Mouse (Mus musculus): ENCODE measurements at regions not wholly inside any gene's neighbourhood (a gene's known extent, or its start where the extent isn't known, plus 50 kb on each side); places are given as distances from the start of the nearest gene placed in this dataset.

DNA sequence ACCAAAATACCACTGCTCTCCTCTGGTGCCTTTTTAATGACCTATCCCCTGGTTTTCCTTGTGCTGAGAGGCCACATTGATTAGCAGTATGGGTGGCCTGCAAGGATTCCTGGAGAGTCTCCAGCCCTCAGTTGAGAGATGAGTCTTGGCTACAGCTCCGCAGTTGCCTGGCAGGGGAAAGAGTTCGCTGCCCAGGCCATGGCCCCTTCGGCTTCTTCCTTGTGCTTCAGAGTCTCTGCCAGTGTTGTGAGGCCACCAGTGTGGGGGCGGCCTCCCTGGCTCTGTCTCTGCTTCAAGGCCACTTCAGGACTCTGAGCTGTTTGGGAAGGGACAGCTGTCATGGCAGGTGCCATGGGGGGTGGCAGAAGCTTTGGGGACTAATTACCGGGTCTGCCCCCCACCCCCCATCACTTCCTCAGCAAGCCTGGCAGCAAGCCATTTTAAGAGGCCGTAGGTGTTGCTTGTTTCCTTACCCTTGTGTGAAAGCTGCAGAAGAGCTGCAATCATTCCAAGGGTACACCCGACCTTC is 85.8 kb upstream of the Gria1 start:
- no peak for DNase-seq (ENCODE audit: low read depth, low spot score)

DNA sequence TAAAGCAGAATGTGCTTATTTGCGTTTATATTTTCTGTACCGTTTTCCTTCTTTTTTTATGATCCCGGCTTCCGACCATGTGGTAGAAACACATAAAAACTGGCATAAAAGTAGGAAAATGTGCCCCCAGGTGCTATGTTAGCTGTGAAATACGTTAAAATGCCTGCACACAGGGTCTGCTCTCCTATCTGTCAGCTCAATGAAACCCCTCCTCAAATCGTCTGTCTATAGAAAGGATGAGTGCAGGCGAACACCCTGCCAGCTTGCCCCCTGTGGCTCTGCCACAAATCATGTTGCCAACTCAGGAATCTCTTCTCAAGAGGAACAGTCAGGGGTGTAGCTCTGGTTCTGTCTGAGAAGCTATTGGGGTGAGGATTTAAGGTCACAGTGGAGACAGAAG is 78.4 kb upstream of the Gria1 start:
- DNase-seq (ENCODE audit: low read depth, low spot score): no peak

DNA sequence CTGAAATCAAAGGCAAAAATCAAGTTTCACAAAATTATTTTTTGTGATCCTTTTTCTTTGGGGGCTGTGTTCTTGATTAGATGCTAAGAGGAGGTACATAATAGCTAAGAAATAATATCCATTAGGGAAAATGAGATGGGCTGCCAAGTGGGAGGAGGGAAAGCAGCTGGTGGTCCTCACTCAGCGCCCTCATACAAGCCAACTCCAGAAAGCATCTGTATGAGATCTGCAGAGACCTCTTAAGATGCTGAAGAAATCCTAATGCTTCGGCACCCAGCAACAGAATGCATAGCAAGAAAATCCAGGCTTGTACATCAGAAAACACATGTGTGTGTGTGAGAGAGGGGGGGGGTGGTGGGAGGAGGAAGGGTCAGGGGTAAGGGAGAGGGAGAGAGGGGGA is 58.8 kb upstream of the Gria1 start:
- no peak for DNase-seq (ENCODE audit: low read depth, low spot score)

DNA sequence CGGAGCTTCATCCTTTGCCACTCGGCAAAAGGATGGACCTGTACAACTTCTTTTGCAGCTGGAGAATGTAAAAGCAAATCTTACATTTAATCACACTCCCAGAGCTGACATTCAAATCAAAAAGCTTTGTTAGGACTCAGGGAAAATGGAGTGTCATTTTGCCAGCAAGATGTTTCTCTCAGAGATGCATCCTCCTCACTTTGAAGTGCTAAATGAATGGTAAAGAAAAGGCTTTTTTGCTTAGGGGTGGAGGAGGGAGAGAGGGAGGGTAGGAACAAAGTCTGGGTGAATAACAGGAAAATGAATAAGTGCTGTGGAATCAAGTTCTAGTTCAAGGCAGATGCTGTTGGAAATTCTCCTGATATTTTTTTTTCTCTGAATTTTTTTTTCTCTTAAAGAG is 53.4 kb upstream of the Gria1 start:
- DNase-seq (ENCODE audit: low read depth, low spot score): no peak
